12 mouse cellular contexts compared by ENCODE assay signal in genomic region chrX:103374250-103374649, GRCm38 (mm10). TPM values are rescaled to one million over a fixed set of nuclear protein-coding genes. Genes with fewer than 3 reads are reported as not detected.
A peak's percentile ranks its signal among the peaks of the same experiment; 100 is the strongest.
DNase-seq lines count a peak whose midpoint lies in the region; ATAC-seq and TF ChIP-seq lines count a peak whose summit lies in the region.
"Had no signal": no experiment of that assay in that cellular context is flagged by ENCODE, and none has a peak within 500 bp of the region (broad histone marks: within the 10 kb centered on the region; RNA-seq: fewer than 3 reads in every experiment).

No protein-coding gene starts in this region.

- no peaks in the 10 kb centered on the region for H3K36me3 ChIP-seq in forebrain, postnatal 0 days (ENCODE audit: insufficient read depth)
- H3K36me3 ChIP-seq in forebrain, embryonic 16.5 days (ENCODE audit: control insufficient read depth, insufficient read depth): no peaks in the 10 kb centered on the region
- H3K36me3 ChIP-seq in liver, postnatal 0 days (replicated peaks; ENCODE audit: insufficient read depth, low read length): no peaks in the 10 kb centered on the region
- no peaks in the 10 kb centered on the region for H3K36me3 ChIP-seq in liver, embryonic 12.5 days
- H3K36me3 ChIP-seq: hindbrain, embryonic 10.5 days; liver, embryonic 13.5 days had no signal

- H3K27ac ChIP-seq in forebrain, postnatal 0 days (ENCODE audit: low read depth, low read length): no peak overlapping the region
- H3K27ac ChIP-seq in forebrain, embryonic 16.5 days (ENCODE audit: low read length): no peak overlapping the region
- H3K27ac ChIP-seq in liver, postnatal 0 days (ENCODE audit: low read depth): no peak overlapping the region
- H3K27ac ChIP-seq in liver, embryonic 12.5 days: no peak overlapping the region
- H3K27ac ChIP-seq: hindbrain, embryonic 10.5 days; liver, embryonic 13.5 days had no signal

- peak; percentile 57 for TF ChIP-seq CTCF in forebrain, postnatal 0 days (IDR thresholded peaks at IDR 0.05; ENCODE audit: low read depth)
- peak; percentile 39; the same call in 1 of the 2 replicates for TF ChIP-seq CTCF in liver, postnatal 0 days (IDR thresholded peaks at IDR 0.05; ENCODE audit: low read depth)

- WGBS in forebrain, postnatal 0 days: 58% methylated on average over 5 of the region's 5 CpGs
- 64% methylated on average over 5 of the region's 5 CpGs for WGBS in forebrain, embryonic 16.5 days
- 73% methylated on average over 5 of the region's 5 CpGs for WGBS in liver, postnatal 0 days (ENCODE audit: insufficient replicate concordance)
- WGBS in liver, embryonic 12.5 days (ENCODE audit: insufficient replicate concordance): 65% methylated on average over 5 of the region's 5 CpGs

- H3K27me3 ChIP-seq in forebrain, postnatal 0 days (ENCODE audit: insufficient read depth, low read length): no peaks in the 10 kb centered on the region; the same call in 1 of the 2 replicates
- no peaks in the 10 kb centered on the region; the same call in 1 of the 2 replicates for H3K27me3 ChIP-seq in forebrain, embryonic 16.5 days (replicated peaks; ENCODE audit: control insufficient read depth, insufficient read depth, low read length)
- 0 out of 2 replicates have a peak, but pooled peaks cover 2% of the 10 kb centered on the region for H3K27me3 ChIP-seq in liver, postnatal 0 days (ENCODE audit: insufficient read depth, low read length)
- H3K27me3 ChIP-seq in liver, embryonic 12.5 days (replicated peaks): peaks cover 24% of the 10 kb centered on the region; the same call in 1 of the 2 replicates

- no peaks in the 10 kb centered on the region for H3K4me1 ChIP-seq in forebrain, postnatal 0 days (ENCODE audit: insufficient read depth)
- no peaks in the 10 kb centered on the region for H3K4me1 ChIP-seq in forebrain, embryonic 16.5 days (replicated peaks; ENCODE audit: control insufficient read depth, insufficient read depth, low read length)
- H3K4me1 ChIP-seq in liver, postnatal 0 days (ENCODE audit: insufficient read depth): no peaks in the 10 kb centered on the region
- no peaks in the 10 kb centered on the region for H3K4me1 ChIP-seq in liver, embryonic 12.5 days
- H3K4me1 ChIP-seq: hindbrain, embryonic 10.5 days; liver, embryonic 13.5 days had no signal

- TF ChIP-seq EP300 in liver, postnatal 0 days (IDR thresholded peaks at IDR 0.05; ENCODE audit: low read depth): no peak

- H3K4me2 ChIP-seq in forebrain, postnatal 0 days (ENCODE audit: low read depth): no peak overlapping the region
- H3K4me2 ChIP-seq in forebrain, embryonic 16.5 days (ENCODE audit: low read length): no peak overlapping the region
- H3K4me2 ChIP-seq in liver, postnatal 0 days (ENCODE audit: low read depth, low read length): no peak overlapping the region
- no peak overlapping the region for H3K4me2 ChIP-seq in liver, embryonic 12.5 days
- H3K4me2 ChIP-seq: liver, embryonic 13.5 days had no signal

- DNase-seq in forebrain, postnatal 0 days: no peak
- DNase-seq in liver, postnatal 0 days: no peak
- peak; percentile 55 for DNase-seq in NIH3T3 (ENCODE audit: low read depth)
- DNase-seq in kidney, postnatal 4 days: peak; percentile 14 to 17
- no peak for DNase-seq in urinary bladder, postnatal 14 days (ENCODE audit: low spot score)
- no peak for DNase-seq in frontal cortex, postnatal 36 days (ENCODE audit: low spot score in 2 of 2)
- DNase-seq: liver, embryonic 13.5 days; thymus, adult 18-20 months had no signal

- no peaks in the 10 kb centered on the region for H3K9me3 ChIP-seq in forebrain, postnatal 0 days (ENCODE audit: low read length)
- no peaks in the 10 kb centered on the region for H3K9me3 ChIP-seq in forebrain, embryonic 16.5 days (ENCODE audit: control insufficient read depth, low read length)
- no peaks in the 10 kb centered on the region for H3K9me3 ChIP-seq in liver, postnatal 0 days (ENCODE audit: low read length)
- no peaks in the 10 kb centered on the region for H3K9me3 ChIP-seq in liver, embryonic 12.5 days (replicated peaks)
- H3K9me3 ChIP-seq: hindbrain, embryonic 10.5 days; liver, embryonic 13.5 days had no signal

- H3K4me3 ChIP-seq in forebrain, postnatal 0 days (ENCODE audit: low read depth, low read length): no peak overlapping the region
- no peak overlapping the region for H3K4me3 ChIP-seq in forebrain, embryonic 16.5 days (replicated peaks; ENCODE audit: low read length)
- no peak overlapping the region for H3K4me3 ChIP-seq in liver, postnatal 0 days (ENCODE audit: low read depth, low read length)
- H3K4me3 ChIP-seq in liver, embryonic 12.5 days: no peak overlapping the region
- H3K4me3 ChIP-seq: hindbrain, embryonic 10.5 days; liver, embryonic 13.5 days had no signal

- no peak overlapping the region for H3K9ac ChIP-seq in forebrain, postnatal 0 days
- no peak overlapping the region for H3K9ac ChIP-seq in forebrain, embryonic 16.5 days (replicated peaks; ENCODE audit: low read depth, low read length)
- H3K9ac ChIP-seq in liver, postnatal 0 days (replicated peaks): no peak overlapping the region
- H3K9ac ChIP-seq in liver, embryonic 12.5 days: no peak overlapping the region
- H3K9ac ChIP-seq: liver, embryonic 13.5 days had no signal

- ATAC-seq in forebrain, postnatal 0 days: no peak
- ATAC-seq in forebrain, embryonic 16.5 days: no peak
- ATAC-seq in liver, postnatal 0 days: no peak
- ATAC-seq in liver, embryonic 12.5 days: no peak

RNA-seq across cellular contexts. Expression of gene Chic1, which starts 18.0 kb away (rescaled TPM):
- 10.8 and 13.5 TPM in 2 replicates for total RNA-seq in forebrain, postnatal 0 days (2014; rRNA removed)
- polyA plus RNA-seq in forebrain, postnatal 0 days (2015; fragmentation: Nextera tagmentation; extraction: Ambion mirVana): 1.4 and 3.4 TPM in 2 replicates
- 6.2 and 7.4 TPM in 2 replicates for polyA plus RNA-seq in forebrain, embryonic 16.5 days (2015; fragmentation: Nextera tagmentation; extraction: Ambion mirVana)
- 0.08 and 0.20 TPM in 2 replicates for polyA plus RNA-seq in liver, postnatal 0 days (2015; fragmentation: Nextera tagmentation; extraction: Ambion mirVana)
- 0.69 and 0.71 TPM in 2 replicates for polyA plus RNA-seq in liver, embryonic 12.5 days (2016; fragmentation: Nextera tagmentation; extraction: Ambion mirVana)

RNA-seq across cellular contexts. Expression of gene Tsx, which starts 40.0 kb away (rescaled TPM):
- total RNA-seq in forebrain, postnatal 0 days (2014; rRNA removed): not detected in 2 replicates
- polyA plus RNA-seq in forebrain, postnatal 0 days (2015; fragmentation: Nextera tagmentation; extraction: Ambion mirVana): 0.30 and 0.52 TPM in 2 replicates
- 0.27 and 0.52 TPM in 2 replicates for polyA plus RNA-seq in forebrain, embryonic 16.5 days (2015; fragmentation: Nextera tagmentation; extraction: Ambion mirVana)
- not detected in 2 replicates for polyA plus RNA-seq in liver, postnatal 0 days (2015; fragmentation: Nextera tagmentation; extraction: Ambion mirVana)
- not detected in 2 replicates for polyA plus RNA-seq in liver, embryonic 12.5 days (2016; fragmentation: Nextera tagmentation; extraction: Ambion mirVana)
- polyA plus RNA-seq: hindbrain, embryonic 10.5 days; liver, embryonic 13.5 days had no signal

RNA-seq across cellular contexts. Expression of gene Gm26992, which starts 47.6 kb away (rescaled TPM):
- not detected in 2 replicates for total RNA-seq in forebrain, postnatal 0 days (2014; rRNA removed)
- polyA plus RNA-seq in forebrain, postnatal 0 days (2015; fragmentation: Nextera tagmentation; extraction: Ambion mirVana): 0.48 TPM in 1 of 2 replicates, not detected in the other
- polyA plus RNA-seq in forebrain, embryonic 16.5 days (2015; fragmentation: Nextera tagmentation; extraction: Ambion mirVana): not detected in 2 replicates
- polyA plus RNA-seq in liver, postnatal 0 days (2015; fragmentation: Nextera tagmentation; extraction: Ambion mirVana): not detected in 2 replicates
- polyA plus RNA-seq in liver, embryonic 12.5 days (2016; fragmentation: Nextera tagmentation; extraction: Ambion mirVana): not detected in 2 replicates
- polyA plus RNA-seq: hindbrain, embryonic 10.5 days; liver, embryonic 13.5 days; neural tube, embryonic 11.5 days had no signal

RNA-seq across cellular contexts. Expression of gene Cdx4, which starts 53.1 kb away (rescaled TPM):
- not detected in 2 replicates for total RNA-seq in forebrain, postnatal 0 days (2014; rRNA removed)
- not detected in 2 replicates for polyA plus RNA-seq in forebrain, postnatal 0 days (2015; fragmentation: Nextera tagmentation; extraction: Ambion mirVana)
- polyA plus RNA-seq in forebrain, embryonic 16.5 days (2015; fragmentation: Nextera tagmentation; extraction: Ambion mirVana): not detected in 2 replicates
- not detected in 2 replicates for polyA plus RNA-seq in liver, postnatal 0 days (2015; fragmentation: Nextera tagmentation; extraction: Ambion mirVana)
- not detected in 2 replicates for polyA plus RNA-seq in liver, embryonic 12.5 days (2016; fragmentation: Nextera tagmentation; extraction: Ambion mirVana)
- polyA plus RNA-seq: hindbrain, embryonic 10.5 days; liver, embryonic 13.5 days; neural tube, embryonic 11.5 days had no signal

Comparison
In these comparisons a context has a peak if more than half of its experiments do, and no peak if none do; other contexts are left out.
1. DNase-seq: peak in NIH3T3 (single experiment) and kidney, postnatal 4 days (2 of 2); none in forebrain, postnatal 0 days (single experiment), liver, postnatal 0 days (single experiment), urinary bladder, postnatal 14 days (single experiment) and frontal cortex, postnatal 36 days (0 of 2).